Mouse (Mus musculus): ENCODE data around the gene Rep15.

DNA sequence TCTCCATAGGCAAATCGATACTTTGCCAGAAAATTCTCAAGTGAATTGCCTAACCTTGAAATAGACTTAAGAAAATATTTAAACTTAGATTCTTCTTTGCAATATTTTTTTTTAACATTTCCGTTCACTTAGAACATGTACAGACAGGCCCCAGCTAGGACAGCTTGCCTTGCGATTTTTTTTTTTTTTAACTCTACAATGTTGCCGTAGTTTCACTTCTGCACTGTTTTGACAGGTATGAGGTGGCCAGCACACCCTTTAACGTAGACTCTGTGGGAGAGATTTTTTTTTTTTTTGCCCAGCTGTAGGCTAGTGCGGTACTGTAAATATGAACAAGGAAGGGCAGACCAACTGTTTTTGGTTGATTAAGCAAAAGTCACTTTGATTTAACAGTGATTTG is 22.0 kb upstream of the Rep15 start:
- no peak for TF ChIP-seq CTCF (IDR thresholded peaks at IDR 0.05; ENCODE audit: low read depth, low read length)
- no peak for TF ChIP-seq POLR2A (IDR thresholded peaks at IDR 0.05; ENCODE audit: insufficient read depth, low read length)
- no peak for TF ChIP-seq EP300 (IDR thresholded peaks at IDR 0.05; ENCODE audit: insufficient read depth, low read depth, low read length)
